Mouse (Mus musculus) ES-E14 (cell line): Measurements from ENCODE around the gene Phb. TPM values are rescaled to one million over a fixed set of nuclear protein-coding genes. Genes with fewer than 3 reads are reported as not detected.
"Not testable (repeated sequence)": the region's sequence is repeated elsewhere in the genome, so short reads cannot be mapped to it uniquely, and the experiment has no call there.

Experiments
- DNase-seq: peaks from one replicate; pipeline ENCODE4 v3.0.0-alpha.2; 2013; ENCODE audit warnings: low read depth, low spot score
- H3K27ac ChIP-seq: 2 replicates; pipeline ENCODE4 v1.5.1; 2012; ENCODE audit warnings: low read depth, mild to moderate bottlenecking, low read length, moderate library complexity, mixed read lengths; ENCODE audit not compliant: poor library complexity, insufficient read depth, severe bottlenecking
- H3K36me3 ChIP-seq: 2 replicates; pipeline ENCODE4 v1.6.1; 2012; ENCODE audit warnings: mild to moderate bottlenecking, low read length, moderate library complexity, mixed read lengths; ENCODE audit not compliant: control insufficient read depth, poor library complexity, insufficient read depth, severe bottlenecking
- H3K4me1 ChIP-seq, 2 experiments: fragments of 150-350 bp in 1 of 2; sonication (generic) in 1 of 2; 2 replicates each; pipeline ENCODE4 v1.6.1; 2012; ENCODE audit warnings: low read length in 2 of 2, mild to moderate bottlenecking in 1 of 2, mixed read lengths in 1 of 2; ENCODE audit not compliant: control insufficient read depth in 2 of 2, insufficient read depth in 2 of 2, poor library complexity in 1 of 2
- H3K4me3 ChIP-seq, 2 experiments: fragments of 150-350 bp in 1 of 2; sonication (generic) in 1 of 2; 2 replicates each; pipeline ENCODE4 v1.5.1; 2012; ENCODE audit warnings: low read length in 2 of 2, low read depth in 1 of 2, mild to moderate bottlenecking in 1 of 2, mixed read lengths in 1 of 2; ENCODE audit not compliant: insufficient read depth in 1 of 2, poor library complexity in 1 of 2, severe bottlenecking in 1 of 2
- H3K9ac ChIP-seq: 2 replicates; pipeline ENCODE4 v1.6.1; 2012; ENCODE audit warnings: low read depth, mild to moderate bottlenecking, low read length, mixed read lengths; ENCODE audit not compliant: poor library complexity, insufficient read depth, severe bottlenecking
- H3K9me3 ChIP-seq: fragments of 150-350 bp; sonication (generic); 2 replicates; pipeline ENCODE4 v1.6.1; 2012; ENCODE audit warnings: low read depth, mild to moderate bottlenecking, low read length; ENCODE audit not compliant: control insufficient read depth, insufficient read depth
- CHD2 ChIP-seq: IDR thresholded peaks from 2 replicates; pipeline ENCODE4 v1.6.1; 2014; ENCODE audit warnings: mild to moderate bottlenecking, low read depth, low read length, inconsistent platforms
- HCFC1 ChIP-seq: IDR thresholded peaks from 2 replicates; pipeline ENCODE4 v1.6.1; 2012; ENCODE audit warnings: low read length, inconsistent platforms, borderline replicate concordance; ENCODE audit not compliant: insufficient read depth
- MAFK ChIP-seq: IDR thresholded peaks from 2 replicates; pipeline ENCODE4 v1.6.1; 2014; ENCODE audit warnings: mild to moderate bottlenecking, low read depth, low read length, inconsistent platforms; ENCODE audit not compliant: insufficient read depth
- ZC3H11A ChIP-seq: IDR thresholded peaks from 2 replicates; pipeline ENCODE4 v1.6.1; 2012; ENCODE audit warnings: low read depth, mild to moderate bottlenecking, inconsistent platforms, low read length, borderline replicate concordance
- ZNF384 ChIP-seq: IDR thresholded peaks from 2 replicates; pipeline ENCODE4 v1.6.1; 2012; ENCODE audit warnings: low read depth, low read length, inconsistent platforms
- in situ Hi-C, 2 experiments: fragments of 600-800 bp; cut with MboI; formaldehyde crosslinking; loops; one replicate each; pipeline ENCODE4 v1.15.1; 2025; ENCODE audit warnings: low sequenced_read_pairs in 2 of 2, inconsistent platforms in 1 of 2; ENCODE audit not compliant: unreplicated experiment in 2 of 2
- total RNA-seq: library from RNA; depleted of rRNA; stranded (reverse); fragments of 300-350 nt; gene quantifications from 2 replicates; pipeline ENCODE4 v1.2.3, GENCODE M21; 2012

Phb gene
- total RNA-seq, 1 experiment: 693 TPM

DNA sequence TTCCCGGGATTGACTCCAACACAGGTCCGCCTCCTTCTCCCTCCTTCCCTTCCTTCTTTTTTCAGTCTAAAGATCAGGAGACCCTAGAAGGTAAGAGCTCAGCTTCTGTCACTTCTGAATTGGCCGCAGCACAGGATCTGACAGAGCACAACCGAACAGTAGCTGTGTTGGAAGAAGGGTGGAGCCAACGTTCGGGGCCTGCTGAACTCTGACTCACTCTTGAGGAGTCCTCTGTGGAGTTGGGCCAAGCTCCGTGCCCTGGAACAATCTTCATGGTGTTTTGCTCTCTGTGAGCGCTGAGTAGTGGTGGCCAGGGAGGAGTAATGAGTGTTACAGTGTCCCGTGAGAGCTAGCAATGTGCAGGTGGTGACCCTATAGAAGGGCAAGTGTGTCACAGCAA is 15.8 kb upstream of the Phb start:
- no peak for TF ChIP-seq HCFC1
- TF ChIP-seq ZC3H11A: no peak
- TF ChIP-seq ZNF384: no peak
- TF ChIP-seq MAFK: no peak
- no peak for TF ChIP-seq CHD2
- no peaks in the 10 kb centered on the region for H3K9me3 ChIP-seq
- H3K36me3 ChIP-seq: no peaks in the 10 kb centered on the region
- H3K4me1 ChIP-seq: peaks cover 2 to 16% of the 10 kb centered on the region in 2 experiments; a peak in 2 of 4 replicates
- H3K27ac ChIP-seq: no peak overlapping the region
- no peak for DNase-seq
- no peak overlapping the region for H3K9ac ChIP-seq
- in situ Hi-C loops: no loop called here
- H3K4me3 ChIP-seq: no peak overlapping the region

- Histone ChIP-seq H3K9me3 (no peaks in the 10 kb centered on the region), H3K27ac (no peak overlapping the region), H3K4me1 (peaks cover 0 to 4% of the 10 kb centered on the region in 2 experiments; a peak in 1 of 4 replicates), H3K4me3 (no peak overlapping the region), H3K9ac (no peak overlapping the region), H3K36me3 (no peaks in the 10 kb centered on the region)
- DNase-seq: no peak
- in situ Hi-C loops: no loop called here
- no peak for TF ChIP-seq ZC3H11A
Measured at GRCm38 (mm10) chr11:95657449-95657848, 9.3 kb upstream of the Phb start.

DNA sequence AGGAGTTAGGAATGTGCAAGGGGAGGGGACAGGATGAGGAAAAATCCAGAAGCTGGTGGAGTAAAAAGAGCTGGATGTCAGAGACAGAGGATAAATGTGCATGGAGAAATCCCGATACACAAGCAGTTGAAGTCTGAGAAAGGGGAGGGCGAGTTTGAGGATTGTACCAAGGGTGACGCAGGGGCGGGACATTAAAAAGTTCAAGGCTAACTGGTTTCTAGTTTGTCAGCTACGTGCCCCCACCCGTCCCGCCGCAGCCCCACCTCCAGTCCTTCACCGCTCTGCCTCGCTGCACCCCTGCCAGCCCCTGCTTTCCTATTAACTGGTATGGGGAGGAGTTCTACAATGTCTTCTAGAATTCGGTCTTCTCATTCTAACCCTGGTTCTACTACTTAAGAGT is 420 bp downstream of the Phb start:
- Histone ChIP-seq H3K4me1 (no peaks in the 10 kb centered on the region), H3K9ac (peak overlapping the region; percentile 84), H3K36me3 (peaks cover 33% of the 10 kb centered on the region), H3K27ac (peak overlapping the region; percentile 59; the same call in 1 of the 2 replicates), H3K4me3 (peak overlapping the region; percentile 88 to 96), H3K9me3 (no peaks in the 10 kb centered on the region)
- TF ChIP-seq ZNF384 (no peak), CHD2 (no peak), HCFC1 (no peak), MAFK (no peak), ZC3H11A (no peak)
- no peak for DNase-seq
- in situ Hi-C loops: no loop called here

GRCm38 (mm10) chr11:95668086-95668485 is 1.3 kb downstream of the Phb start:
- H3K4me1 ChIP-seq, DNase-seq, in situ Hi-C loops, H3K9me3 ChIP-seq, H3K27ac ChIP-seq: not testable (repeated sequence)
- H3K36me3 ChIP-seq: peaks cover 37% of the 10 kb centered on the region
- H3K9ac ChIP-seq: peak overlapping the region; percentile 84; the same call in 1 of the 2 replicates
- H3K4me3 ChIP-seq: peak overlapping the region; percentile 88 to 96; a peak in 3 of 4 replicates

DNA sequence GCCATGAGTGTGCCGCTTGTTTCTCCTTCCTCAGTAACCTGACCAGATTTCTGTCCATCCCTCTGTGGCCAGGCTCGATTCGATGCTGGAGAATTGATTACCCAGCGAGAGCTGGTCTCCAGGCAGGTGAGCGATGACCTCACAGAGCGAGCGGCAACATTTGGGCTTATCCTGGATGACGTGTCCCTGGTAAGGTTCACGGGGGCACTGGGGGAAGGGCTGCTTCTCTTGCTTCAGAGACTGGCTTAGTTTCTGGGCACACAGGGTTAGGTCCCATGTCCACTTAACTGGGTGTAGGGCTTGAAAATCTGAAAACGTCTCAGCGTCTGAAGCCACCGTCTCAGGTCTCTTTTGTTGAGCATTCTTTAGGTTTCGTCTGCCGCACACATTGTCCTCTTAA is 8.7 kb downstream of the Phb start:
- DNase-seq: no peak
- Histone ChIP-seq H3K36me3 (peaks cover 65% of the 10 kb centered on the region), H3K4me1 (peaks cover 0 to 6% of the 10 kb centered on the region in 2 experiments; a peak in 1 of 4 replicates), H3K9me3 (no peaks in the 10 kb centered on the region), H3K9ac (no peak overlapping the region), H3K27ac (no peak overlapping the region), H3K4me3 (no peak overlapping the region)
- no peak for TF ChIP-seq ZC3H11A
- TF ChIP-seq MAFK: no peak
- no peak for TF ChIP-seq HCFC1
- no peak for TF ChIP-seq CHD2
- no peak for TF ChIP-seq ZNF384
- in situ Hi-C loops: no loop called here
